8 mouse cellular contexts compared by ENCODE assay signal in the genomic region with DNA sequence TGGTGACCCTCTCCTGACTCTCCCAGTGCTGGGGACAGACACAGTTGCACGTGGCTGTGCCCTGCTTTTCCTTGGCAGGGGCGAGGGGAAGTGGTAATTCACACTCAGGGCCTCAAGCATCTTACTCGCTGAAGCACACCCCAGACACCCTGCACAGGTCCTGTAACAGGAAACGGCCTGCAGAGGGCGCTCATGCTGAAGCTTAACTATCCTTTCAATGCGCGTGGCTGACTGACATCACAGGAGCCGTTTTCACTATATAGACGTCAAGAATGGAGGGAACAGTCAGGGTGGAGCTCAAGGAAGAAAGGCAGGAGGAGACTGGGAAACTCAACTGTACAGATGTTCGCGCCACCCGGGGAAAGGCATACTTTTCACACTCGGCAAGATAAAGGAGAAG. TPM values are rescaled to one million over a fixed set of nuclear protein-coding genes. Genes with fewer than 3 reads are reported as not detected.
DNase-seq lines count a peak whose midpoint lies in the region; ATAC-seq and TF ChIP-seq lines count a peak whose summit lies in the region.

No protein-coding gene starts in this region.

- H3K4me3 ChIP-seq in intestine, embryonic 14.5 days (ENCODE audit: low read depth, low read length) = no peak overlapping the region
- no peak overlapping the region for H3K4me3 ChIP-seq in intestine, embryonic 15.5 days (replicated peaks)
- H3K4me3 ChIP-seq in E14TG2a.4 (replicated peaks; ENCODE audit: low read length) = no peak overlapping the region
- no peak overlapping the region for H3K4me3 ChIP-seq in bone marrow, adult 2 months (replicated peaks; ENCODE audit: control insufficient read depth, low read depth, low read length)
- no peak overlapping the region for H3K4me3 ChIP-seq in embryonic facial prominence, embryonic 10.5 days
- no peak overlapping the region for H3K4me3 ChIP-seq in midbrain, embryonic 13.5 days (replicated peaks)

- peak; percentile 63 for DNase-seq in intestine, embryonic 14.5 days (ENCODE audit: low spot score)
- peak; percentile 59 for DNase-seq in embryonic facial prominence, embryonic 10.5 days (ENCODE audit: low spot score)
- DNase-seq in layer of hippocampus, postnatal 14 days (ENCODE audit: low spot score in 2 of 2) = peak; percentile 32 to 35

- no peak overlapping the region for H3K9ac ChIP-seq in intestine, embryonic 14.5 days (ENCODE audit: low read length)
- H3K9ac ChIP-seq in intestine, embryonic 15.5 days = no peak overlapping the region
- H3K9ac ChIP-seq in midbrain, embryonic 13.5 days (replicated peaks) = no peak overlapping the region

- H3K27ac ChIP-seq in intestine, embryonic 14.5 days (ENCODE audit: low read depth) = no peak overlapping the region
- no peak overlapping the region for H3K27ac ChIP-seq in intestine, embryonic 15.5 days
- H3K27ac ChIP-seq in bone marrow, adult 2 months (ENCODE audit: control insufficient read depth, insufficient read depth, low read depth, low read length, poor library complexity) = no peak overlapping the region
- no peak overlapping the region for H3K27ac ChIP-seq in embryonic facial prominence, embryonic 10.5 days (replicated peaks)
- no peak overlapping the region for H3K27ac ChIP-seq in midbrain, embryonic 13.5 days

- no peak overlapping the region for H3K4me2 ChIP-seq in intestine, embryonic 14.5 days (ENCODE audit: low read length)
- no peak overlapping the region for H3K4me2 ChIP-seq in intestine, embryonic 15.5 days (replicated peaks)
- no peak overlapping the region for H3K4me2 ChIP-seq in midbrain, embryonic 13.5 days (replicated peaks)

- TF ChIP-seq CTCF in E14TG2a.4 (conservative IDR thresholded peaks at IDR 0.05; ENCODE audit: low read length) = peak; percentile 76
- TF ChIP-seq CTCF in bone marrow, adult 2 months (IDR thresholded peaks at IDR 0.05; ENCODE audit: control insufficient read depth, insufficient read depth, low read length) = peak; percentile 47; the same call in 1 of the 2 replicates

- H3K36me3 ChIP-seq in intestine, embryonic 14.5 days (ENCODE audit: control insufficient read depth, insufficient read depth, low read length) = peaks cover 84% of the 10 kb centered on the region
- peaks cover 41% of the 10 kb centered on the region for H3K36me3 ChIP-seq in intestine, embryonic 15.5 days
- H3K36me3 ChIP-seq in E14TG2a.4 (ENCODE audit: insufficient read depth, low read length) = peaks cover 78% of the 10 kb centered on the region
- H3K36me3 ChIP-seq in embryonic facial prominence, embryonic 10.5 days (replicated peaks) = peaks cover 91% of the 10 kb centered on the region
- H3K36me3 ChIP-seq in midbrain, embryonic 13.5 days = peaks cover 78% of the 10 kb centered on the region

- H3K4me1 ChIP-seq in intestine, embryonic 14.5 days (replicated peaks; ENCODE audit: control insufficient read depth, insufficient read depth, low read length) = no peaks in the 10 kb centered on the region
- H3K4me1 ChIP-seq in intestine, embryonic 15.5 days (replicated peaks) = no peaks in the 10 kb centered on the region
- H3K4me1 ChIP-seq in E14TG2a.4 (replicated peaks; ENCODE audit: low read depth, low read length) = peaks cover 37% of the 10 kb centered on the region
- no peaks in the 10 kb centered on the region; the same call in 1 of the 2 replicates for H3K4me1 ChIP-seq in bone marrow, adult 2 months (ENCODE audit: control insufficient read depth, insufficient read depth, low read length)
- no peaks in the 10 kb centered on the region for H3K4me1 ChIP-seq in embryonic facial prominence, embryonic 10.5 days
- H3K4me1 ChIP-seq in midbrain, embryonic 13.5 days (replicated peaks) = no peaks in the 10 kb centered on the region

- 62% methylated on average over 13 of the region's 13 CpGs for WGBS in intestine, embryonic 14.5 days
- WGBS in intestine, embryonic 15.5 days = 57% methylated on average over 13 of the region's 13 CpGs
- 78% methylated on average over 13 of the region's 13 CpGs for WGBS in bone marrow, adult 2 months
- 60% methylated on average over 13 of the region's 13 CpGs for WGBS in embryonic facial prominence, embryonic 10.5 days
- WGBS in midbrain, embryonic 13.5 days = 57% methylated on average over 13 of the region's 13 CpGs

- no peaks in the 10 kb centered on the region for H3K27me3 ChIP-seq in intestine, embryonic 14.5 days (replicated peaks; ENCODE audit: control insufficient read depth, insufficient read depth, low read length)
- no peaks in the 10 kb centered on the region for H3K27me3 ChIP-seq in intestine, embryonic 15.5 days (replicated peaks)
- H3K27me3 ChIP-seq in E14TG2a.4 (ENCODE audit: insufficient read depth, low read length) = no peaks in the 10 kb centered on the region
- no peaks in the 10 kb centered on the region for H3K27me3 ChIP-seq in embryonic facial prominence, embryonic 10.5 days (replicated peaks; ENCODE audit: low read depth, poor library complexity, severe bottlenecking)
- no peaks in the 10 kb centered on the region for H3K27me3 ChIP-seq in midbrain, embryonic 13.5 days

- no peak for TF ChIP-seq POLR2A in bone marrow, adult 2 months (IDR thresholded peaks at IDR 0.05; ENCODE audit: borderline replicate concordance, control insufficient read depth, low read depth, low read length)

- H3K9me3 ChIP-seq in intestine, embryonic 14.5 days (ENCODE audit: control insufficient read depth, low read length) = 0 out of 2 replicates have a peak, but pooled peaks cover 4% of the 10 kb centered on the region
- no peaks in the 10 kb centered on the region for H3K9me3 ChIP-seq in intestine, embryonic 15.5 days
- peaks cover 7% of the 10 kb centered on the region; the same call in 1 of the 2 replicates for H3K9me3 ChIP-seq in E14TG2a.4 (ENCODE audit: low read length)
- H3K9me3 ChIP-seq in embryonic facial prominence, embryonic 10.5 days = peaks cover 7% of the 10 kb centered on the region; the same call in 1 of the 2 replicates
- H3K9me3 ChIP-seq in midbrain, embryonic 13.5 days = no peaks in the 10 kb centered on the region

- ATAC-seq in intestine, embryonic 14.5 days (replicated peaks; ENCODE audit: low FRiP score, low TSS enrichment, low read depth) = no peak
- no peak for ATAC-seq in intestine, embryonic 15.5 days
- ATAC-seq in midbrain, embryonic 13.5 days = peak; percentile 48; the same call in 1 of the 2 replicates
- ATAC-seq in erythroblast, adult 5-6 weeks (replicated peaks; ENCODE audit: low FRiP score, poor library complexity, severe bottlenecking) = no peak

RNA-seq across cellular contexts. Expression of a gene that starts 23.8 kb away (rescaled TPM):
- 0.51 and 0.62 TPM in 2 replicates for polyA plus RNA-seq in intestine, embryonic 14.5 days (2014; fragmentation: Nextera tagmentation; extraction: Ambion mirVana)
- 0.45 and 0.64 TPM in 2 replicates for polyA plus RNA-seq in intestine, embryonic 15.5 days (2015; fragmentation: Nextera tagmentation; extraction: Ambion mirVana)
- 0.31 and 0.52 TPM in 2 replicates for polyA plus RNA-seq in bone marrow, adult 2 months (2011; ENCODE audit: insufficient read depth, insufficient read length, low replicate concordance, missing spikeins)
- polyA plus RNA-seq in embryonic facial prominence, embryonic 10.5 days (2016; fragmentation: Nextera tagmentation; extraction: Ambion mirVana) = 0.74 and 1.0 TPM in 2 replicates
- total RNA-seq in layer of hippocampus, postnatal 14 days (2021) = 10 to 100 TPM; 13.3 to 15.5 TPM
- polyA plus RNA-seq in midbrain, embryonic 13.5 days (2015; fragmentation: Nextera tagmentation; extraction: Ambion mirVana) = 1.8 and 2.9 TPM in 2 replicates
- total RNA-seq in erythroblast, adult 5-6 weeks (2015; ENCODE audit: low replicate concordance) = not detected in 2 replicates
- 0.42 and 1.0 TPM in 2 replicates for total RNA-seq in erythroblast, adult 5-6 weeks (2017; ENCODE audit: low replicate concordance)
